Mouse (Mus musculus) embryonic facial prominence, embryonic 10.5 days (tissue): ENCODE measurements around the gene Zfp366. TPM values are rescaled to one million over a fixed set of nuclear protein-coding genes. Genes with fewer than 3 reads are reported as not detected.

Experiments used
- DNase-seq: peaks from one replicate; pipeline ENCODE4 v3.0.0-alpha.2; 2017; ENCODE audit warnings: low spot score
- H3K27ac ChIP-seq: fragments of 300-500 bp; sonication (generic); replicated peaks from 2 replicates; pipeline ENCODE4 v1.5.1; 2016; ENCODE audit warnings: mild to moderate bottlenecking
- H3K27me3 ChIP-seq: fragments of 300-500 bp; sonication (generic); replicated peaks from 2 replicates; pipeline ENCODE4 v1.6.1; 2016; ENCODE audit warnings: low read depth, mild to moderate bottlenecking; ENCODE audit not compliant: poor library complexity, severe bottlenecking
- H3K36me3 ChIP-seq: fragments of 300-500 bp; sonication (generic); replicated peaks from 2 replicates; pipeline ENCODE4 v1.6.1; 2016; ENCODE audit warnings: mild to moderate bottlenecking, moderate library complexity
- H3K4me1 ChIP-seq: fragments of 300-500 bp; sonication (generic); 2 replicates; pipeline ENCODE4 v1.6.1; 2016
- H3K4me3 ChIP-seq: fragments of 300-500 bp; sonication (generic); 2 replicates; pipeline ENCODE4 v1.5.1; 2016; ENCODE audit warnings: mild to moderate bottlenecking, moderate library complexity
- H3K9me3 ChIP-seq: fragments of 300-500 bp; sonication (generic); 2 replicates; pipeline ENCODE4 v1.6.1; 2016; ENCODE audit warnings: mild to moderate bottlenecking
- WGBS: fragments of 180-500 bp; shearing (Covaris S2); methylation state at CpG from one replicate; pipeline ENCODE4 v1.1.7; 2016; 5-methylcytosine and 5-hydroxymethylcytosine counted together
- polyA plus RNA-seq: library from polyadenylated mRNA; unstranded; fragments of >200 nt; fragmentation: Nextera tagmentation; extraction: Ambion mirVana; gene quantifications from 2 replicates; pipeline ENCODE4 v1.2.1, GENCODE M21; 2016

Gene Zfp366
- polyA plus RNA-seq, 1 experiment from 2014 or later, result 0.56 TPM

DNA sequence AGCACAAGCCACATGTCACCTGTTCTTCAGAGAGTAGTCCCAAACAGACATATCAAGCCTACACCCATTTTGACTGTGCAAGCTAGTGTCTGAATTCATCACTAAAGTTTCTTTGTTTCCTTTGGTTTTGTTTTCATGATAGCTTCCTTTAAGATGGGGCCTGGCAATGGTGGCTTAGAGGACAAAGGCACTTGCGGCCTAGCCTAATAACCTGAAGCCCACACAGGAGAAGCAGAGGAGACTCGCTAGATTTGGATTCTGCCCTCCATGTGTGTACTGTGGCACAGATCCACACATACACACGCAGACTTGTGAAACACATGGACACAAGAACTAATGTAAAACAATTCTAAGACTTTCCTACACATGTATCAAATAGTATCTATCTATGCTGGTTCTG, 37.4 kb downstream of the Zfp366 start:
- Histone ChIP-seq H3K27ac (no peak overlapping the region), H3K4me1 (peaks cover 8% of the 10 kb centered on the region; the same call in 1 of the 2 replicates), H3K4me3 (no peak overlapping the region), H3K9me3 (no peaks in the 10 kb centered on the region), H3K27me3 (no peaks in the 10 kb centered on the region), H3K36me3 (no peaks in the 10 kb centered on the region)
- 95% methylated on average over 3 of the region's 3 CpGs for WGBS
- no peak for DNase-seq

DNA sequence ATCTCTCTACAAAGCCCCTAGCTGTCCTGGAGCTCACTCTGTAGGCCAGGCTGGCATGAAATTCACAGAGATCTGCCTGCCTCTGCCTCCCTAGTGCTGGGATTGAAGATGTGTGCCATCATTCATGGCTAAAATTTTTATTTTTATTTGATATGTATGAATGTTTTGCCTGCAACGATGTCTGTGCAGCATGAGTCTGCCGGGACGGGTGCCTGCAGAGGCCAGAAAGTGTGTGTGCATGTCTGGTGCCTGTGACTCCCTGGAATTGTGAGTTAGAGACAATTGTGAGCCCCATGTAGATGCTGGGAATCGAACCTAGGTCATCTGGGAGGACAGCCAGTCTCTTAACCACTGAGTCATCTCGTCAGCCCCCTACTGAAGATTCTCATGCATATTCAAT, 37.9 kb downstream of the Zfp366 start:
- no peak for DNase-seq
- Histone ChIP-seq H3K27ac (no peak overlapping the region), H3K27me3 (no peaks in the 10 kb centered on the region), H3K9me3 (no peaks in the 10 kb centered on the region), H3K4me3 (no peak overlapping the region), H3K36me3 (no peaks in the 10 kb centered on the region), H3K4me1 (peaks cover 8% of the 10 kb centered on the region; the same call in 1 of the 2 replicates)
- 93% methylated on average over 5 of the region's 5 CpGs for WGBS

DNA sequence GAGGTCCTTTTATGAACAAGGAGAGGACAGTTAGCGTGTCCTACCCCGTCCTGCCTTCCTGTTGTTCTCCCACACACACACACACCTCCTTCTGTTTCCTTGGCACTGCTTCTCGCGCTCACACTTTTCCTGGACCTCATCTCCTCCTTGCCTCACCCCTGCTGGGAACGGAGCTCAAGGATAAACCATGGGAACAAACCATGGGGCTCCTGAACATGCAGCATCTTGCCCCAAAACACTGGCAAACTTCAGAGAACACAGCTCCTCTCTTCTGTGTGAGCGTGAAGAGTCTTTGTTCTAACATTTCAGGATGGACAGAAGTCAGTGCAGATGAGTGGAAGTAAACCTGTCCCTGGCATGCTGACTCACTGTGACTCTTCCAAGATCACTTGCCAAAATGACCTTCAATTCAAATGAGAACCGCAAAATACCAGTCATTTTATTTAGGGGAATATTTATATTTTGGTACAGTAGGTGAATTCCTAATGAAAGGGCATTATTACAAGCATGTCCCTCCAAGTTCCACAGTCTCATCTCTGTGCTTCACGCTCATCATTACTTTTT, 38.8 kb downstream of the Zfp366 start:
- Histone ChIP-seq H3K4me1 (peaks cover 8% of the 10 kb centered on the region; the same call in 1 of the 2 replicates), H3K27ac (no peak overlapping the region), H3K9me3 (no peaks in the 10 kb centered on the region), H3K27me3 (no peaks in the 10 kb centered on the region), H3K36me3 (no peaks in the 10 kb centered on the region), H3K4me3 (no peak overlapping the region)
- WGBS, result 81% methylated on average over 8 of the region's 8 CpGs
- DNase-seq, result no peak

DNA sequence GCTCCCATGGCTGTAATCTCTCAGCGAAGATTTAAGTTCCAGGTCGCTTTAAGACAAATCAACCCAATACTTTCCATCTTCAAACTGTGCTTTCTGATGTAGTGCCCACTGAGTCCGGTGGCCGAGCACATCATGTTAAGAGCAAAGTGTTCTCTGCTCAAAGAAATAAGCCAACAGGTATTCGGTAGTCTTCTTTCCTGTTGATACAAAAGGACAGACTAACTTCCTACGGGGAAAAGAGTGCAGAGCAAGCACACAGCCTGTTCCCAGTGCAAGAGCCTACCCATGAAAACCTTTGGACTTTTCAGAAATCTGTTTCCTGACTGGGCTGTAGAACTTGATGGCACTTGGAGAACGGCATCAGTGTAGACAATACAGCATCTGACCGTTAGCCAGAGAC, 39.3 kb downstream of the Zfp366 start:
- Histone ChIP-seq H3K4me3 (no peak overlapping the region), H3K9me3 (no peaks in the 10 kb centered on the region), H3K27me3 (no peaks in the 10 kb centered on the region), H3K36me3 (no peaks in the 10 kb centered on the region), H3K27ac (no peak overlapping the region), H3K4me1 (peaks cover 8% of the 10 kb centered on the region; the same call in 1 of the 2 replicates)
- WGBS, result 90% methylated on average over 8 of the region's 8 CpGs
- no peak for DNase-seq

DNA sequence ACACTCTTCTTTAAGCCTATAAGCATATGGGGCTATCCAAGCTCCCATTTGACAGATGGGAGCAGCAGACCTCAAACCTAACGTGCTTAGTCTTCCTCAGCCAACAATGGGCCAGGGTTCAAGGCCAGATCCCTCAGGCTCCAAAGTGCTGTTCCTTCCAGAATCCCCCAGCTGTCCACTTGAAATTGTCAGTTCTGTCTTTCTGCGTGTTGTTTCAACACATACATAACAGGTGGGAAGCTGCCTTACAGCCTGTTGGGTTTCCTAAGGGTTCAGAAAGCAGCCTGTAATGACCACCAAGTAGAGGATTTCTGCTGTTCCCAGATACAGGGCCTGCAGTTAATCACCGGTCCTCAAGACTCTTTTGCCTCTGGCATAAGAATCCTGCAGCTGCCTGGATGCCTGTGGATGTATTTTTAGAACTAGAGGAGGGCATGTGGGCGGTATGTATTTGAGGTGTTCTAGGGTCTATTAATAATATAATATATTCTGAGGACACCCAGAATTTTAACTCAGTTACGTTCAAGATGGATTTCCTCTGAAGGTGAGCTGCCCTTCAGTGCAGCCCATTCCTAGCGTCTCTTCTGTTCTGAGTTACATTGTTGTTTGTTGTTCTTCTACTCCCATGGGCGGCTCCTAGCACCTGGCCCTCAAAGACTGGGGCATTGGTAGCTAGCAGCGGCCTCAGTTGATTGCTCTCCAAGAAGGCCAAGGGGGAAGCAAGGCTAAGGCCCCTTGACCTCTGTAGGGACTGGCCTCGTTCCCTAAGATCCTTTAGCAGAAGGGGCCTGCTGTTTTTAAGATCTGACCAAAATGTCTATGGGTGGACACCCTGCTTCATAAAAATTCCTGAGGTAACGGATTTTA, 41.0 kb downstream of the Zfp366 start:
- Histone ChIP-seq H3K27me3 (no peaks in the 10 kb centered on the region), H3K4me1 (peaks cover 17% of the 10 kb centered on the region), H3K36me3 (no peaks in the 10 kb centered on the region), H3K4me3 (no peak overlapping the region), H3K27ac (no peak overlapping the region), H3K9me3 (no peaks in the 10 kb centered on the region)
- 61% methylated on average over 10 of the region's 10 CpGs for WGBS
- DNase-seq, result no peak

DNA sequence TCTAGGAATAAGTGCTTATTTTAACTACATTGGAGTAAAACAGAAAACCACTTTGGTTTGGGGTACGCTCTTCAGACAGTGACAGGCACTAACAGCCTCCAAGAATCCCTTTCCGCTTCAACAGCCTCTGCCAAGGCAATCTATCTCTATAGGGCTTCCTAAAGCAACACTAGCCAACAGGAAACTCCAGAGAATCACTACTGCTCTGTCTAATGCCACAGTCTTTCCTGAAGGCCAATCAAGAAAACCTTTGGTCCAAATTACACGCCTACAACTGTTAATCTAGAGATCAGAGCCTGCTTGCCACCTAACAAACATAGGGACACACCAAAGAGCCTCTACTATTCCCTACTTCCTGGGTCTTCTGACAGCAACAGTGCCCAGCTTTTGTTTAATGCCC, 42.2 kb downstream of the Zfp366 start:
- no peak overlapping the region for H3K4me3 ChIP-seq
- no peaks in the 10 kb centered on the region for H3K27me3 ChIP-seq
- no peak for DNase-seq
- WGBS, result 90% methylated on average over 3 of the region's 3 CpGs
- H3K4me1 ChIP-seq, result peaks cover 18% of the 10 kb centered on the region
- no peaks in the 10 kb centered on the region for H3K9me3 ChIP-seq
- no peak overlapping the region for H3K27ac ChIP-seq
- no peaks in the 10 kb centered on the region for H3K36me3 ChIP-seq

DNA sequence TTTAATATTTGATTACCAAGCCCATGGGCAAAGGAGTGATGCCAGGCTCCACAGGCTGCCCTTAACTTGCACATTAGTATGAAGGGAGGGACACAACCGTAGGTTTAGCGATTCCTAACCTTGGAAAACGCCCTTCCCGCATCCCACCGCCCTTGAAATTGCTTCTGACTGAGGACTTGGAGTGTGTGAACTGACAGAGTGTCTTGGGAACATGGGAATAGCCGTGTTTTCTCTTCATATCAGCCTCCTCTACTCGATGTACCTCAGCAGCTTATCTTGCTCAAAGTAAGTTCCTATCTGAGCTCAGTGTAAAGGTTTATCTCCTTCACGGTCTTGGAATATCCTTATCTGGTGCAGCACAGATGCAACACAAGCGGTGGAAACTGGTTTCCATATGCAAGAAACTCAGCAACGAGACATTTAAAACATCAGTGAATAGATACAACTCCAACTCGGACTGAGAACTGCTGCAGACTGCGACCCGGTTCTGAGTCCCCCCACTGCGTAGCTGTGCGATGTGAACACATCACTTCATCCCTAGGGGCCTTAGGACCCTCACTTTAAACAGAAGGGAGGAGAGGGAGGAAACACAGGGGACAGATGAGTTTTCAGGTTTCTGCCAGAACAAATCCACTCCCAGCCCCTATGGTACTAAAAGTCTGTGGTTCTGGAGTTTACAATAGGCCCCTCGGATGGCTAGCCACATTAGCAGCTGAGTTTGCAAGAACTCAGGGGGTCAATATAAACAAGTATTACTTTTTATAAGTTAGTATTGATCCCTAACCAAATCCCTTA, 43.0 kb downstream of the Zfp366 start:
- Histone ChIP-seq H3K4me1 (peaks cover 18% of the 10 kb centered on the region), H3K4me3 (no peak overlapping the region), H3K9me3 (no peaks in the 10 kb centered on the region), H3K27ac (no peak overlapping the region), H3K36me3 (no peaks in the 10 kb centered on the region), H3K27me3 (no peaks in the 10 kb centered on the region)
- 88% methylated on average over 16 of the region's 16 CpGs for WGBS
- no peak for DNase-seq

DNA sequence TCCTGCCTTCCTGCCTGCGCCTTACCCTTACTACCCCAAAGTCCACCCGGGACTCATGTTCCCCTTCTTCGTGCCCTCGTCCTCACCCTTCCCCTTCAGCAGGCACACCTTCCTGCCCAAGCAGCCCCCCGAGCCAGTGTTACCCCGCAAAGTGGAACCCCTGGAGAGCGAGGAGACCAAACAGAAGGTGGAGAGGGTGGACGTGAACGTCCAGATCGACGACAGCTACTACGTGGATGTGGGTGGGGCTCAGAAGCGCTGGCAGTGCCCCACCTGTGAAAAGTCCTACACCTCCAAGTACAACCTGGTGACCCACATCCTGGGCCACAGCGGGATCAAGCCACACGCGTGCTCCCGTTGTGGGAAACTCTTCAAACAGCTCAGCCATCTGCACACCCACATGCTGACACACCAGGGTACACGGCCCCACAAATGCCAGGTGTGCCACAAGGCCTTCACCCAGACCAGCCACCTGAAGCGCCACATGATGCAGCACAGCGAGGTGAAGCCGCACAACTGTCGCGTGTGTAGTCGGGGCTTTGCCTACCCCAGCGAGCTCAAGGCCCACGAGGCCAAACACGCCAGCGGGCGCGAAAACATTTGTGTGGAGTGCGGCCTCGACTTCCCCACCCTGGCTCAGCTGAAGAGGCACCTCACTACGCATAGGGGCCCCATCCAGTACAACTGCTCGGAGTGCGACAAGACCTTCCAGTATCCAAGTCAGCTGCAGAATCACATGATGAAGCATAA, 44.4 kb downstream of the Zfp366 start:
- Histone ChIP-seq H3K27ac (no peak overlapping the region), H3K9me3 (no peaks in the 10 kb centered on the region), H3K27me3 (no peaks in the 10 kb centered on the region), H3K4me3 (no peak overlapping the region), H3K36me3 (no peaks in the 10 kb centered on the region), H3K4me1 (peaks cover 18% of the 10 kb centered on the region)
- WGBS, result 95% methylated on average over 35 of the region's 35 CpGs
- no peak for DNase-seq

DNA sequence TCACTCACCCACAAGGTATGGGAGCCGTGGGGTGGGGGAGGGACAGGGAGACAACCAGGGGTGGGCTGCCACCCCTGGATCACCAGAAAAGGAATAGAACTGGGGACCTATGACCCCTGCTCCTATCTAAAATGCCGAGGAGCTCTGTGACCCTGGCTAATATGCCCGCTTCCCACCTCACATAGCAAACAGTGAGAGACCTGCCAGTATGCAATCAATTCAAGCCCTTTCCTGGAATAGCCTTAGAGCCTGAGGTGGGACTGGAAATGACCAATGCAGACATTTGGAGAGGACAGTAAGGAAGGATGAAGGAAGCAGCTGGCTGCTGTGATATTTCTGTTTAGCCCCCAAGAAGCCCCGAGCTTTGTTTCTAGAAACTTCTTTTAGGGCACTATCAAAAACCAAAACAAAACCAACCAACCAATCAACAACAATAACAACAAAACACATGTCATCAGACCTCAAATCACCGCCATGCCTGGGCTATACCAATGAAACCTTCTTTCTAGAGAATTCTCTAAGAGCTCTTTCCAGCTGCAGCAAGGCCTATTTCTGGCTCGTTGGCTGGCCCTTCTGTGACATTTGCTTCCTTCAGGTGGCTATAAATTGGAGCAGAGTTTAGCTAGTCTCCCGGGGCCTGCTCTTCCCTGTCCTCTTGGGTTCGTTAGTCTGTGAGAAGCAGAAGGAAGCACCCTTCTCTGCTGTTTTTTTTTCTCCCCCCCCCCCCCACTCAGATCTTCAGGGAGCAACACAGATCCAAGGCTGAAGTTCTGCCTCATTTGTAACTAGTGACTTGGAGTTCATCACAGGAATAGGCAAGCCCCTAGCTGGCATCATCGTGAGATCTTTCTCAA, 45.2 kb downstream of the Zfp366 start:
- peaks cover 18% of the 10 kb centered on the region for H3K4me1 ChIP-seq
- WGBS, result 73% methylated on average over 9 of the region's 9 CpGs
- no peaks in the 10 kb centered on the region for H3K9me3 ChIP-seq
- H3K27ac ChIP-seq, result no peak overlapping the region
- H3K4me3 ChIP-seq, result no peak overlapping the region
- no peaks in the 10 kb centered on the region for H3K27me3 ChIP-seq
- no peak for DNase-seq
- no peaks in the 10 kb centered on the region for H3K36me3 ChIP-seq

DNA sequence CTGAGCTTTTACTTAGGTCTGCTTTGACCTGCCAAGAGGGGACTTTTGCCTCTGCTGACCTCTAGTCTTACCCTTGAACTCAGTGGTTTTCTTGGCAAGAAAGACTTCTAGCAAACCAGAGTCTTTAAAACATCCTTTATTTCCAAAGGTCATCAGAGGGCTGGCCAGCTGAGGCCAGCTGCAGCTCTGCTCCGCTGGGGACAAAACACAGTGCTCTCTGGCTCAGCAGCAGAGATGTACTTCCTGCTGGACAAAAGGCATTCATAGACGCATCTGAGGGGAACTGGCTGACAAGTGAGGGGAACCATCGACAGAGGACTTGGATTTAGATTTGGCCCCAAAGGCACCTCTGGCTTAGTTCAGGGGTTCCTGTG, 45.9 kb downstream of the Zfp366 start:
- 25% methylated on average over 3 of the region's 3 CpGs for WGBS
- DNase-seq, result no peak
- Histone ChIP-seq H3K9me3 (no peaks in the 10 kb centered on the region), H3K4me1 (peaks cover 14% of the 10 kb centered on the region), H3K36me3 (no peaks in the 10 kb centered on the region), H3K27ac (no peak overlapping the region), H3K27me3 (no peaks in the 10 kb centered on the region), H3K4me3 (no peak overlapping the region)

DNA sequence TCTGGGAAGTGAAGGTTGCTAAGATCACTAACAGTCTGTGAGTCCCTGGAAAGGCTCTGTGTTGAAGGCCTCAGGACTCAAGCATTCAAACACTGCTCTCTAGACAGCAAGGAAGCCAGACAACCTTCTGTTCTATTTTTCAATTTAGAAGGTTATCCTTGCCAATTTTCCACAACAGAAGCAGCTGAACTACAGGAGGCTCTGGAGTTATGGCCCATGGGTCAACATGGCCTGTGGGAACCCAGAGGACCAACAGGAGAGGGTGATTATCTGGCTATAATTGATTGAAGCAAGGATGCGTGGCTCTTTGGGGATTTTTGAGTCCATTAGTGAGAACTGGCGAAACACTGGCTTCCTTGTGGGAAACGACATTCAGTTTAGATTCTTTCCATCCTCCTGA, 48.7 kb downstream of the Zfp366 start:
- 76% methylated on average over 3 of the region's 3 CpGs for WGBS
- H3K27ac ChIP-seq, result no peak overlapping the region
- H3K4me3 ChIP-seq, result no peak overlapping the region
- no peak for DNase-seq
- peaks cover 21% of the 10 kb centered on the region for H3K4me1 ChIP-seq
- no peaks in the 10 kb centered on the region for H3K36me3 ChIP-seq
- no peaks in the 10 kb centered on the region for H3K9me3 ChIP-seq
- no peaks in the 10 kb centered on the region for H3K27me3 ChIP-seq
